Mouse (Mus musculus) stomach, postnatal 0 days (tissue): ENCODE data around the gene Gkn3.

ENCODE experiments used
- CTCF ChIP-seq: IDR thresholded peaks from 2 replicates; pipeline ENCODE4 v1.5.1; 2016; ENCODE audit warnings: antibody characterized with exemption, low read depth, mild to moderate bottlenecking, moderate library complexity
- EP300 ChIP-seq: optimal IDR thresholded peaks from 2 replicates; pipeline ENCODE3; 2016; ENCODE audit warnings: antibody characterized with exemption

- TF ChIP-seq CTCF: no peak
- TF ChIP-seq EP300: no peak
Observed at GRCm38 (mm10) chr6:87386681-87387080, 2.1 kb downstream of the Gkn3 start.
